Mouse (Mus musculus) lung, embryonic 16.5 days (tissue): ENCODE results near the gene Cklf. TPM values are rescaled to one million over a fixed set of nuclear protein-coding genes. Genes with fewer than 3 reads are reported as not detected.

Experiments
- ATAC-seq: fragments of 200-750 bp; cut with Nextera tagmentation; 2 replicates; pipeline ENCODE4 v1.8.0; 2017; ENCODE audit warnings: low read depth, mild to moderate bottlenecking, moderate library complexity
- H3K27ac ChIP-seq: fragments of 300-500 bp; sonication (generic); 2 replicates; pipeline ENCODE4 v1.5.1; 2014; ENCODE audit warnings: mild to moderate bottlenecking, control low read depth, low read length
- H3K27me3 ChIP-seq: fragments of 300-500 bp; sonication (generic); 2 replicates; pipeline ENCODE4 v1.6.1; 2014; ENCODE audit warnings: low read depth, low read length, mixed read lengths; ENCODE audit not compliant: control insufficient read depth, insufficient read depth
- H3K36me3 ChIP-seq: fragments of 300-500 bp; sonication (generic); 2 replicates; pipeline ENCODE4 v1.6.1; 2014; ENCODE audit warnings: low read length; ENCODE audit not compliant: control insufficient read depth, insufficient read depth
- H3K4me1 ChIP-seq: fragments of 300-500 bp; sonication (generic); replicated peaks from 2 replicates; pipeline ENCODE4 v1.6.1; 2014; ENCODE audit warnings: low read length, mixed read lengths; ENCODE audit not compliant: control insufficient read depth, insufficient read depth
- H3K4me2 ChIP-seq: fragments of 300-500 bp; sonication (generic); 2 replicates; pipeline ENCODE4 v1.6.1; 2014; ENCODE audit warnings: low read depth, low read length, control low read depth
- H3K4me3 ChIP-seq: fragments of 300-500 bp; sonication (generic); 2 replicates; pipeline ENCODE4 v1.5.1; 2014; ENCODE audit warnings: mild to moderate bottlenecking, low read length, control low read depth
- H3K9ac ChIP-seq: fragments of 300-500 bp; sonication (generic); 2 replicates; pipeline ENCODE4 v1.6.1; 2014; ENCODE audit warnings: low read length, control low read depth
- H3K9me3 ChIP-seq: fragments of 300-500 bp; sonication (generic); 2 replicates; pipeline ENCODE4 v1.6.1; 2016; ENCODE audit warnings: low read length; ENCODE audit not compliant: control insufficient read depth
- WGBS: fragments of 180-500 bp; shearing (Covaris S2); extraction: QIAGEN DNeasy Blood & Tissue Kit; methylation state at CpG from one replicate; pipeline ENCODE4 v1.1.7; 2014; 5-methylcytosine and 5-hydroxymethylcytosine counted together
- polyA plus RNA-seq: library from polyadenylated mRNA; unstranded; fragments of >200 nt; fragmentation: Nextera tagmentation; extraction: Ambion mirVana; gene quantifications from 2 replicates; pipeline ENCODE4 v1.2.1, GENCODE M21; 2015

The Cklf gene
- polyA plus RNA-seq, 1 experiment from 2014 or later: 41.4 TPM

- H3K4me3 ChIP-seq: no peak overlapping the region
- H3K4me2 ChIP-seq: no peak overlapping the region
- WGBS: 92% methylated on average over 4 of the region's 4 CpGs
- no peak overlapping the region for H3K9ac ChIP-seq
- no peaks in the 10 kb centered on the region for H3K27me3 ChIP-seq
- no peaks in the 10 kb centered on the region for H3K4me1 ChIP-seq
- H3K36me3 ChIP-seq: peaks cover 19% of the 10 kb centered on the region
- no peak overlapping the region for H3K27ac ChIP-seq
- no peaks in the 10 kb centered on the region for H3K9me3 ChIP-seq
- ATAC-seq: no peak
Measured at GRCm38 (mm10) chr8:104232039-104232438, 18.6 kb upstream of the Cklf start.

GRCm38 (mm10) chr8:104232919-104233318 is 17.7 kb upstream of the Cklf start:
- no peak for ATAC-seq

GRCm38 (mm10) chr8:104234573-104234972 is 16.1 kb upstream of the Cklf start:
- Histone ChIP-seq H3K9me3 (no peaks in the 10 kb centered on the region), H3K4me2 (no peak overlapping the region), H3K27me3 (no peaks in the 10 kb centered on the region), H3K27ac (no peak overlapping the region), H3K4me3 (no peak overlapping the region), H3K4me1 (no peaks in the 10 kb centered on the region), H3K36me3 (peaks cover 22% of the 10 kb centered on the region), H3K9ac (no peak overlapping the region)
- WGBS: 46% methylated on average over 6 of the region's 6 CpGs
- ATAC-seq: no peak

More at GRCm38 (mm10) chr8:104232919-104233318, 17.7 kb upstream of the Cklf start:
- Histone ChIP-seq H3K9ac (no peak overlapping the region), H3K4me3 (no peak overlapping the region), H3K9me3 (no peaks in the 10 kb centered on the region), H3K4me2 (no peak overlapping the region), H3K4me1 (no peaks in the 10 kb centered on the region), H3K36me3 (peaks cover 21% of the 10 kb centered on the region), H3K27ac (no peak overlapping the region), H3K27me3 (no peaks in the 10 kb centered on the region)
- WGBS: 86% methylated on average over 5 of the region's 5 CpGs

- ATAC-seq: peak; percentile 31; the same call in 1 of the 2 replicates
- no peaks in the 10 kb centered on the region for H3K9me3 ChIP-seq
- no peak overlapping the region for H3K9ac ChIP-seq
- 73% methylated on average over 10 of the region's 10 CpGs for WGBS
- peaks cover 20% of the 10 kb centered on the region for H3K36me3 ChIP-seq
- H3K4me3 ChIP-seq: no peak overlapping the region
- no peaks in the 10 kb centered on the region for H3K27me3 ChIP-seq
- H3K4me1 ChIP-seq: no peaks in the 10 kb centered on the region
- H3K4me2 ChIP-seq: no peak overlapping the region
- no peak overlapping the region for H3K27ac ChIP-seq
Measured at GRCm38 (mm10) chr8:104239418-104239861, 11.2 kb upstream of the Cklf start.

- Histone ChIP-seq H3K4me3 (no peak overlapping the region), H3K4me1 (no peaks in the 10 kb centered on the region; the same call in 1 of the 2 replicates), H3K27me3 (no peaks in the 10 kb centered on the region), H3K36me3 (peaks cover 19% of the 10 kb centered on the region), H3K9ac (no peak overlapping the region), H3K9me3 (no peaks in the 10 kb centered on the region), H3K4me2 (no peak overlapping the region), H3K27ac (no peak overlapping the region)
- no peak for ATAC-seq
- WGBS: 66% methylated on average over 12 of the region's 12 CpGs
Measured at GRCm38 (mm10) chr8:104242038-104242644, 8.5 kb upstream of the Cklf start.

GRCm38 (mm10) chr8:104246621-104247020 is 4.0 kb upstream of the Cklf start:
- peaks cover 7% of the 10 kb centered on the region for H3K4me1 ChIP-seq
- no peak overlapping the region for H3K4me3 ChIP-seq
- H3K4me2 ChIP-seq: no peak overlapping the region
- WGBS: 75% methylated on average over 4 of the region's 4 CpGs
- H3K9ac ChIP-seq: no peak overlapping the region
- no peaks in the 10 kb centered on the region for H3K9me3 ChIP-seq
- H3K36me3 ChIP-seq: peaks cover 3% of the 10 kb centered on the region; the same call in 1 of the 2 replicates
- no peaks in the 10 kb centered on the region for H3K27me3 ChIP-seq
- no peak for ATAC-seq
- H3K27ac ChIP-seq: no peak overlapping the region

- no peaks in the 10 kb centered on the region for H3K27me3 ChIP-seq
- H3K4me1 ChIP-seq: peaks cover 10% of the 10 kb centered on the region
- peak overlapping the region; percentile 89 for H3K9ac ChIP-seq
- H3K4me3 ChIP-seq: peak overlapping the region; percentile 91
- ATAC-seq: no peak
- peaks cover 3% of the 10 kb centered on the region; the same call in 1 of the 2 replicates for H3K36me3 ChIP-seq
- H3K9me3 ChIP-seq: no peaks in the 10 kb centered on the region
- 60% methylated on average over 22 of the region's 22 CpGs for WGBS
- peak overlapping the region; percentile 86 for H3K4me2 ChIP-seq
- no peak overlapping the region for H3K27ac ChIP-seq
Measured at GRCm38 (mm10) chr8:104247054-104247907, 3.4 kb upstream of the Cklf start.

GRCm38 (mm10) chr8:104247908-104248275 is 2.8 kb upstream of the Cklf start:
- peaks cover 10% of the 10 kb centered on the region for H3K4me1 ChIP-seq
- H3K9me3 ChIP-seq: no peaks in the 10 kb centered on the region
- H3K27me3 ChIP-seq: no peaks in the 10 kb centered on the region
- H3K4me2 ChIP-seq: peak overlapping the region; percentile 86
- ATAC-seq: no peak
- peak overlapping the region; percentile 91 for H3K4me3 ChIP-seq
- 3% methylated on average over 11 of the region's 11 CpGs for WGBS
- peak overlapping the region; percentile 89 for H3K9ac ChIP-seq
- peak overlapping the region; percentile 58 for H3K27ac ChIP-seq
- H3K36me3 ChIP-seq: peaks cover 3% of the 10 kb centered on the region; the same call in 1 of the 2 replicates

GRCm38 (mm10) chr8:104248276-104248675 is 2.4 kb upstream of the Cklf start, which contains the start of gene Tk2:
Gene Tk2 (minus strand): TSS chr8:104248558.
- under 1% methylated on average over 28 of the region's 28 CpGs for WGBS
- Histone ChIP-seq H3K9ac (peak within 1 kb of the TSS; percentile 89), H3K4me1 (peaks cover 10% of the 10 kb centered on the region), H3K27ac (peak within 1 kb of the TSS; percentile 58), H3K9me3 (no peaks in the 10 kb centered on the region), H3K4me2 (peak within 1 kb of the TSS; percentile 86), H3K36me3 (no peaks in the 10 kb centered on the region), H3K4me3 (peak within 1 kb of the TSS; percentile 91), H3K27me3 (no peaks in the 10 kb centered on the region)
- ATAC-seq: peak; percentile 90
